Mouse (Mus musculus): ENCODE results near the gene Samd1.

DNA sequence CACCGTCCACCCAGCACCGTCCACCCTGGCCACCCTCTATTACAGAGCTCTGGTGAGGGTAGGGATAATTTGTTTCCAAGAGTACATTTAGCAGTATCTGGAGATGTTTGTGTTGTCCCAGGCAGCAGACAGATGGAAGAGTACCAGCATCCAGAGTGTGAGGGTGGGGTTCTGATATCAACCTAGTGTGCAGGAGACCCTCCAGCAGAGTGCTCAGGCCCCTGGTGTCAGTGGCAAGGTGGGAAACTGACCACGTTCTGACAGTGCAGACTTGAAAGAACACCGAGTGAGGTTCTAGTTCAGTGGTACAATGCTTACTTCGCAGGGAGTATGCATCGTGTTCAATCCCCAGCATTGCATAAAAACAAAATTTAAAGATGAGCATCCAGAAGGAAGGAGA is 25.8 kb upstream of the Samd1 start:
- TF ChIP-seq POLR2A (IDR thresholded peaks at IDR 0.05; ENCODE audit: low read depth, low read length), result no peak
- no peak for TF ChIP-seq CTCF (IDR thresholded peaks at IDR 0.05; ENCODE audit: extremely low read depth, insufficient read depth, insufficient read length, insufficient replicate concordance)
